Mouse (Mus musculus): ENCODE data around the gene Pacs2.

DNA sequence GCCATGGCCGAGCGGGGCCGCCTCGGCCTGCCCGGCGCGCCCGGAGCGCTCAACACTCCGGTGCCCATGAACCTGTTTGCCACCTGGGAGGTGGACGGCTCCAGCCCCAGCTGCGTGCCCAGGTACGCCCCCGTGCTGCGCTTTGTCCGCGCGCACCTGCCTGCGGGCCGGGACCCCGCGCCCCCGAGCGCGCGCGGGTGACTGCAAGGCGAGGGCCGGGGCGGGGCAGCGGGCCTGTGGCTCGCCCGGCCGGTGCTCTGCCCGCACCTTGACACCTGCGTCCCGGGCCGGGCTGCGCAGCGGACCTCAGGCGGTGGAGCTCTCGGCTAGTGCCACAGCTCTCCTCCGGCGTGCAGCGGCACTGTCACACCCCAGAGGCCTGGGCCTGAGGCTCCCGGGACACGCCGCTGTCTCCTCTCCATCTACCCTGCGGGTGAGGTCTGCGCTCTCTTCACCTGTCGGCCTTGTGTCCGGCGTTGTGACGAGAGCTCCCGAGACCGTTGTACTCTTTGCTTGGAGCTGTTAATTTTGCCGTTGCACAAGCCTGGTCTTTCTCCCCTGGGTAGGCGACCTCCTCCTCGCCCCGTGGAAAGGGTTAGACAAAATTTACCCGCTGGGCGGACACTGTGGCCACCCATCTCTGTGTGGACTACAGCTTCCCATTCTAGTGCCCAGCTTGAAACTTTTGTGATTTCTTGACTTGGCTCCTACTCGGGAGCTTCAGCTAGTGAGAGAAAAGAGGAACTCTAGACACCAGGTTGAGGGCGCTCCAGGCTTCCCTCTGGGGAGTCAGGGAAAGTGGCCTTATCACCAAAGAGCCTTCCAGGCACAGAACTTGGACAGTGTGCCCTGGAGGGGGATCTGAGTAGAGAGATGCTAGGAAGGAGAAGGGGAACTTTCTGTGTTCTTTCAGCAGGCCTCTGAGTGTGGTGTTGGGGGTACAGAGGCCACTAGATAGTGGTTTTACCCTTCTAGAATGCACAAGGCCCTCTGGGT is 551 bp downstream of the Pacs2 start:
- TF ChIP-seq GATA1 (IDR thresholded peaks at IDR 0.05; ENCODE audit: borderline replicate concordance, low read length): no peak
- no peak for TF ChIP-seq FLI1 (IDR thresholded peaks at IDR 0.05; ENCODE audit: low read length)
